Mouse (Mus musculus): ENCODE results near the gene Fam114a2.

GRCm38 (mm10) chr11:57445237-57445962, 73.0 kb downstream of the Fam114a2 start:
- no peak for TF ChIP-seq CTCF (IDR thresholded peaks at IDR 0.05; ENCODE audit: low read depth, low read length)
- no peak for TF ChIP-seq POLR2A (IDR thresholded peaks at IDR 0.05; ENCODE audit: extremely low read depth, insufficient read depth, low read length)
